Mouse (Mus musculus): Measurements from ENCODE around the gene BC024978. TPM values are rescaled to one million over a fixed set of nuclear protein-coding genes. Genes with fewer than 3 reads are reported as not detected.
"Not testable (repeated sequence)": the region's sequence is repeated elsewhere in the genome, so short reads cannot be mapped to it uniquely, and the experiment has no call there.

Gene BC024978
- polyA plus RNA-seq, 1 experiment, result 0.16 TPM

DNA sequence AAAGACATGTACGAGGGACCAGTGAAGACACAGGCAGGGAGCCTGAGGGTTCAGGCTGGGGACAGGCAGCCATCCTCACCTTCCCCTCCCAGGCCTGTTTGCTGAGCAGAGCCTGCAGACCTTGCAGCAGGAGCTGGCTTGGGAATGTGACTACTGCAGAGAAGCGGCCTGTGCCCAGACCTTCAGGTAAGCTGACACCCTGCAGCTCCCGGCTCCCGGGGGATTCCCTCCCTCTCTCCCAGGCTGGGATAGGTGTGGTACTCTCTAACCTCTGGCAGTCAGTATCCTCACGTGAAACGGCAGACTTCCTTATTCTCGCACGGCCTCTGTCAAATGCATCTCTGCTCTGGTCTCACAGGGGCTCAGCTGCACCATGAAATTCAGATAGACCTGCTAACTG is 47.6 kb downstream of the BC024978 start:
- Histone ChIP-seq H3K27me3 (ENCODE audit: control insufficient read depth) (no peaks in the 10 kb centered on the region), H3K4me1 (ENCODE audit: control insufficient read depth) (no peaks in the 10 kb centered on the region), H3K9me3 (ENCODE audit: control insufficient read depth, low read length) (no peaks in the 10 kb centered on the region), H3K36me3 (ENCODE audit: control insufficient read depth) (peaks cover 42% of the 10 kb centered on the region), H3K4me3 (replicated peaks) (no peak overlapping the region)
- TF ChIP-seq GATA1 (IDR thresholded peaks at IDR 0.05; ENCODE audit: low read length) (no peak), TAL1 (IDR thresholded peaks at IDR 0.05; ENCODE audit: low read length) (no peak)

DNA sequence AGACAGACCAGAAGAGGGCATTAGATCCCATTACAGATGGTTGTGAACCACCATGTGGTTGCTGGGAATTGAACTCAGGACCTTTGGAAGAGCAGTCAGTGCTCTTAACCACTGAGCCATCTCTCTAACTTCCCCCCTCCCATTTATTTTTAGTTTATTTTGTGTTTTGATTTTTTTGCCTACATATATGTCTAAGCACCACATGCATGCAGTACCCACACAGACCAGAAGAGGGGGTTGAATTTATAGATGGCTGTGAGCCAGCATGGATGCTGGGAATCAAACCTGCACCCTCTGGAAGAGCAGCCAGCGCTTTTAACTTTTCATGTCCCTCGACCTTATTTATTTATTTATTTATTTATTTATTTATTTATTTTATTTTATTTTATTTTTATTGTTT is 48.5 kb downstream of the BC024978 start:
- H3K27me3 ChIP-seq (ENCODE audit: control insufficient read depth); H3K4me1 ChIP-seq (ENCODE audit: control insufficient read depth); H3K4me3 ChIP-seq (replicated peaks); H3K9me3 ChIP-seq (ENCODE audit: control insufficient read depth, low read length): not testable (repeated sequence)
- H3K36me3 ChIP-seq (ENCODE audit: control insufficient read depth), result peaks cover 42% of the 10 kb centered on the region

DNA sequence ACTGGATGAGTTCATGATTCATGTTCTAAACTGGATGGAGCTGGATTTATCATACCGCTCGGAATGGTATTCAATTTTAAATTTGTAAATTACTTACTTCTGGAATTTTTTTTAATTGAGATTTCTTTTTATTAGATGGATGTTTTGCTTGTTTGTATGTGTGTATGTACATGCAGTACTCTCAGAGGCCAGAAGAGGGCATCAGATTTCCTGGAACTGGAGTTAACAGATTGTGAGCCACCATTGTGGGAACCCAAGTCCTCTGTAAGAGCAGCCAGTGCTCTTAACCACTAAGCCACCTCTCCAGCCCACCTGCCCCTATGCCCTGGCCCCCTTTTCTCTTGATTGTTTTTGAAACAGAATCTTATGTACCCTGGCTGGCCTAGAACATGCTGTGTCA is 53.6 kb downstream of the BC024978 start:
- Histone ChIP-seq H3K9me3 (ENCODE audit: control insufficient read depth, low read length) (no peaks in the 10 kb centered on the region), H3K36me3 (ENCODE audit: control insufficient read depth) (peaks cover 20% of the 10 kb centered on the region), H3K4me3 (replicated peaks) (no peak overlapping the region), H3K27me3 (ENCODE audit: control insufficient read depth) (no peaks in the 10 kb centered on the region), H3K4me1 (ENCODE audit: control insufficient read depth) (peaks cover under 1% of the 10 kb centered on the region; the same call in 1 of the 2 replicates)
- no peak for TF ChIP-seq GATA1 (IDR thresholded peaks at IDR 0.05; ENCODE audit: low read length)
- no peak for TF ChIP-seq TAL1 (IDR thresholded peaks at IDR 0.05; ENCODE audit: low read length)

DNA sequence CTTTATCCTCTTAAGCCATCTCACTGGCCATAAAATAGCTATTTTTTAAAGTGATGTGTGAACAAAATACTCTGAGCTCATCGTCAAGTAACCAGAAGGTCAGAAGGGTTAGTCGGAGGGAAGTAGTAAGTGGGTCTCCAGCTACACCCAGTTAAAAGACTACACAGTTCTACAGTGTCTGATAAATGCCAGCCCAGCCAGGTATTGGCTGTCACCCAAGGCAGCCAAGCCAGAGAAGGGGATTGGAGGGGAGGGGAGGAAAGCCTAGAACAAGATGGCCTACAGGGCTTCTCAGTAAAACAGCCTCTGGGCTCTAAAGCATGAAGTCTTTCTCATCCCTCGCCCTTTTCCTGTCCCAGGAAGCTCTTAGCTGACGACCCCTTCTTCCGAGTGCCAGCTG is 54.3 kb downstream of the BC024978 start:
- peaks cover 9% of the 10 kb centered on the region for H3K4me1 ChIP-seq (ENCODE audit: control insufficient read depth)
- no peak for TF ChIP-seq GATA1 (IDR thresholded peaks at IDR 0.05; ENCODE audit: low read length)
- no peak for TF ChIP-seq TAL1 (IDR thresholded peaks at IDR 0.05; ENCODE audit: low read length)
- H3K9me3 ChIP-seq (ENCODE audit: control insufficient read depth, low read length), result no peaks in the 10 kb centered on the region
- peaks cover 20% of the 10 kb centered on the region for H3K36me3 ChIP-seq (ENCODE audit: control insufficient read depth)
- no peak overlapping the region for H3K4me3 ChIP-seq (replicated peaks)
- H3K27me3 ChIP-seq (ENCODE audit: control insufficient read depth), result no peaks in the 10 kb centered on the region

DNA sequence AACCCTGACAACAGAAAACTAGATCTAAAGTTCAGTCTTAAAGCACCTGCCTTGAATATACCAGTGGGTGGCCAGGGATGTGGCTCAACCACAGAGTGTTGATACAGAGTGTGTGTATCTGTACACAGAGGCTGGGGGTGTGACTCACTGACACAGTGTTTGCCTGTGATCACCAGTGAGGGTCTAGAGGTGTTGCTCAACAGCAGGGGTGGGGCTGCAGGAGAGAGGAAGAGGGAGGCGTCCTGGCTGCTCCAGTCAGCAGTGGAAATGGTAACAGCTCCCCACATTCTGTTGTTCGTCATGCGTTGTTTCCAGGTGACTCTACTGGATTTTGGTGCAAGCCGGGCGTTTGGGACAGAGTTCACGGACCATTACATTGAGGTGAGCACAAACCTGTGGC is 56.4 kb downstream of the BC024978 start:
- Histone ChIP-seq H3K27me3 (ENCODE audit: control insufficient read depth) (no peaks in the 10 kb centered on the region), H3K9me3 (ENCODE audit: control insufficient read depth, low read length) (no peaks in the 10 kb centered on the region), H3K36me3 (ENCODE audit: control insufficient read depth) (peaks cover 6% of the 10 kb centered on the region), H3K4me3 (replicated peaks) (no peak overlapping the region), H3K4me1 (ENCODE audit: control insufficient read depth) (peaks cover 22% of the 10 kb centered on the region)
- TF ChIP-seq GATA1 (IDR thresholded peaks at IDR 0.05; ENCODE audit: low read length) (no peak), TAL1 (IDR thresholded peaks at IDR 0.05; ENCODE audit: low read length) (no peak)

DNA sequence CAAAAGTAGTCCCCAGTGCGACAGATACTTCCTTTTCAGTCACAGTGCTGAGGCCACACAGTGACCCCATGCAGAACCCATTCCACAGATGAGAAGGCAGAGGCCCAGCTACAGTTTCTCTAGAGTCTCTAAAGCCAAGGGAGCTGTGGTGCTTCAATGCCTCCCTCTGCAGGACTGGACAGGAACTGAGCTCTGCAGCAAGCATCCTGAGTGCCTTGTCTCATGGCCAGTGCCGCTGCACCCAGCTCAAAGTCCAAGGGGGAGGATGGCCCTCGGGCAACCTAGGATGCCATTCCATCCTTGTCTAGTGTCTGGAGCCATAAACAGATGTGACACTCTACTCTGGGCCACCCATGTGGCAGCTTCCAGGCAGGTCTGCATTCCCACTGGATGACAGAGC is 60.1 kb downstream of the BC024978 start:
- H3K36me3 ChIP-seq (ENCODE audit: control insufficient read depth), result peaks cover 10% of the 10 kb centered on the region
- H3K27me3 ChIP-seq (ENCODE audit: control insufficient read depth), result peaks cover 19% of the 10 kb centered on the region
- TF ChIP-seq GATA1 (IDR thresholded peaks at IDR 0.05; ENCODE audit: low read length) (no peak), TAL1 (IDR thresholded peaks at IDR 0.05; ENCODE audit: low read length) (no peak)
- no peak overlapping the region for H3K4me3 ChIP-seq (replicated peaks)
- peaks cover 45% of the 10 kb centered on the region for H3K4me1 ChIP-seq (ENCODE audit: control insufficient read depth)
- H3K9me3 ChIP-seq (ENCODE audit: control insufficient read depth, low read length), result no peaks in the 10 kb centered on the region

DNA sequence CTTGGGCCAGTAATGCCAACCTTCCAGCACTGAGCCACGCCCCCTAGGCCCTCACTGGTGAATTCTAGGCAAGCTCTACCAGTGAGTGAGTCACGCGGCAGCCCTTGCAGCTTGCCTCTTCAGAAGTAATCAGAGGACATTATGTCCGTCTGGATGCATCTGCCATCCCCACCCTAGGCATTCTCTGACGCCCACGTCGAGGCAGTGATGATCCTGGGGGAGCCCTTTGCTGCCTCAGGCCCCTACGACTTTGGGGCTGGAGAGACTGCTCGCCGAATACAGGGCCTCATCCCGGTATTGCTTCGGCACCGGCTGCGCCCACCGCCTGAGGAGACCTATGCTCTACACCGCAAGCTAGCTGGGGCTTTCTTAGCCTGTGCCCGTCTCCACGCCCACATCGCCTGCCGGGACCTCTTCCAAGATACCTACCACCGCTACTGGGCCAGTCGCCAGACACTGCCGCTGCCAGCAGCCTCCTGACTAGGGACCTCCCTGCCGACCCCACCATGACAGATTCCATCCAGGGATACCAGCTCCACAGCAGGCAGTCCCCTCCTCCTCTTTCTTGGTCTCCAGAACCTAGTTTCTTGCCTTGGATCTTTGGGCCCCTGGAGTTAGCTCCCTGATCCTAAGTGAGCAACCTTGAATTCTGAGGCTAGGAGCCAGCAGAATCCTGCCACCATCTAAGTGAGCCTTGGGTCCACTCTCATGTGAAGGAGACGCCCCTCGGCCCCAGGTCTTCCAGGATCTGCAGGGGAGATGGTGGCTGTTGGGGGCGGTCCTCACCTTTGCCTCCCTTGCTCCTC is 61.7 kb downstream of the BC024978 start:
- Histone ChIP-seq H3K4me1 (ENCODE audit: control insufficient read depth) (peaks cover 45% of the 10 kb centered on the region), H3K27me3 (ENCODE audit: control insufficient read depth) (peaks cover 22% of the 10 kb centered on the region), H3K4me3 (replicated peaks) (no peak overlapping the region), H3K9me3 (ENCODE audit: control insufficient read depth, low read length) (no peaks in the 10 kb centered on the region), H3K36me3 (ENCODE audit: control insufficient read depth) (peaks cover 10% of the 10 kb centered on the region)
- TF ChIP-seq TAL1 (IDR thresholded peaks at IDR 0.05; ENCODE audit: low read length) (no peak), GATA1 (IDR thresholded peaks at IDR 0.05; ENCODE audit: low read length) (no peak)

DNA sequence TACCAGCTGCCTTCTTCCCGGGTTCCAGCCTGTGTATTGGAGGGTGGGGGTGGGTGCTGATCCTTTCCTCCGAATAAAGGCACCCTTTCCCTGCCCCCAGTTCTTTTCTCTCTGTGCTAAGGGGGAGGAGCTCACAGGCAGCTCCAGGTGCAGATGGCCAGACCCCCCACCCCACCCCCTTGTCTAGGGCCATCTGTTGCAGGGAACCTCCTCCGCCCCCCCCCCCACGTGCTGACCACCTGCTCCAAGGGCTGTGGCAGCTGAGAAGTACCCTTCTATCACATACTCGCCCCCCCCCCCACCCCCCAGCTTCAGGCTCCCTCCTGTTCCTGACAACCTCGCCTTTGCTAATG is 62.2 kb downstream of the BC024978 start:
- peaks cover 10% of the 10 kb centered on the region for H3K36me3 ChIP-seq (ENCODE audit: control insufficient read depth)
- TF ChIP-seq GATA1 (IDR thresholded peaks at IDR 0.05; ENCODE audit: low read length), result no peak
- TF ChIP-seq TAL1 (IDR thresholded peaks at IDR 0.05; ENCODE audit: low read length), result no peak
- H3K4me3 ChIP-seq (replicated peaks), result peak overlapping the region; percentile 61
- H3K27me3 ChIP-seq (ENCODE audit: control insufficient read depth), result peaks cover 22% of the 10 kb centered on the region
- no peaks in the 10 kb centered on the region for H3K9me3 ChIP-seq (ENCODE audit: control insufficient read depth, low read length)
- peaks cover 45% of the 10 kb centered on the region for H3K4me1 ChIP-seq (ENCODE audit: control insufficient read depth)

DNA sequence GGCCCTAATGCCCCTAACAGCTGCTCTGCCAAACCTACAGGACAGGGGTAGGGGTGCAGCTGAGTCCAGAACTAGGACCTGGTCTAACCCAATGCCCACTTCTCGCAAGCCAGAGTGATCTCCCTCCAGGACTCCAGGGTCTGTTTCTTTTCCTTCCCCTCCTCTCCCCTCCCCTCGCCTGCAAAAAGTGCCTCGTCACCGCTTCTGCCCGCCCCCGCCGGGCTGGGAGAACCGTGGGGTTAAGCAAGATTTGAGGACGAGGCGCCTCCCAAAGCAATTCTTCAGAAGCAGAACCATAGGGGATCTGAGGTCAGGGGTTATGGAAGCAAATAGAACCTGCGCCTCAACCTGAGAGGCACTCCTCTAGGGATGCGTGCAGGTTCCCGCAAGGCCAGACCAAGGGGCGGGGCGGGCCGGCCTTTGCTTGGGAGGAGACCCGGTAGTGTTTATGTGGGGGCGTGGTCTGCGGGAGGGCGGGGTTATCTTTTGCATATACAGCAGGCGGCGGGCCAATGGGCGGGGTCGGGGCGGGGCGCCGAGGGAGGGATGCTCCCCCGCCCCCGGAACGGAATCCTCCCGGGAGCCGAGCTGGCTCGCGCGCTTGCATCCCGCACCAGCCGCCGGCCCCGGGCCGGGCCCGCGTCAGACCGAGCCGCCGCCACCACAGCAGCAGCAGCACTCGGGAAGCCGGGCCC is 62.8 kb downstream of the BC024978 start, which contains the start of gene Numbl:
Gene Numbl (plus strand): TSS at position 229 of the 695 bp plus-strand sequence.
- Histone ChIP-seq H3K4me3 (replicated peaks) (peak within 1 kb of the TSS; percentile 61), H3K4me1 (ENCODE audit: control insufficient read depth) (peaks cover 45% of the 10 kb centered on the region), H3K27me3 (ENCODE audit: control insufficient read depth) (peaks cover 22% of the 10 kb centered on the region), H3K9me3 (ENCODE audit: control insufficient read depth, low read length) (no peaks in the 10 kb centered on the region), H3K36me3 (ENCODE audit: control insufficient read depth) (peaks cover 6% of the 10 kb centered on the region)
- TF ChIP-seq GATA1 (IDR thresholded peaks at IDR 0.05; ENCODE audit: low read length) (no peak), TAL1 (IDR thresholded peaks at IDR 0.05; ENCODE audit: low read length) (no peak)

Measured in erythroblast, embryonic 14.5 days (primary cell).